Mouse (Mus musculus): ENCODE data around the gene Lcat. TPM values are rescaled to one million over a fixed set of nuclear protein-coding genes. Genes with fewer than 3 reads are reported as not detected.

Gene Lcat
- polyA plus RNA-seq, 1 experiment, result 0.72 TPM

- H3K27me3 ChIP-seq (ENCODE audit: control insufficient read depth, insufficient read depth, low read length), result no peaks in the 10 kb centered on the region
- WGBS, result under 1% methylated on average over 30 of the region's 30 CpGs
- TF ChIP-seq CTCF (IDR thresholded peaks at IDR 0.05; ENCODE audit: extremely low read depth, insufficient read length, insufficient replicate concordance, low read depth, low read length) (no peak), POLR2A (IDR thresholded peaks at IDR 0.05; ENCODE audit: low read depth, low read length) (peak; percentile 72)
- peak overlapping the region; percentile 95 for H3K4me3 ChIP-seq (ENCODE audit: low read depth, low read length)
- peak overlapping the region; percentile 92 for H3K27ac ChIP-seq (ENCODE audit: insufficient read depth, low read depth, low read length)
- peaks cover 11% of the 10 kb centered on the region for H3K4me1 ChIP-seq (ENCODE audit: control insufficient read depth, insufficient read depth, insufficient read length, low read length)
- H3K36me3 ChIP-seq (ENCODE audit: control insufficient read depth, insufficient read depth, low read length), result peaks cover 25% of the 10 kb centered on the region
Measured at GRCm38 (mm10) chr8:105936866-105937475, 6.2 kb downstream of the Lcat start.

DNA sequence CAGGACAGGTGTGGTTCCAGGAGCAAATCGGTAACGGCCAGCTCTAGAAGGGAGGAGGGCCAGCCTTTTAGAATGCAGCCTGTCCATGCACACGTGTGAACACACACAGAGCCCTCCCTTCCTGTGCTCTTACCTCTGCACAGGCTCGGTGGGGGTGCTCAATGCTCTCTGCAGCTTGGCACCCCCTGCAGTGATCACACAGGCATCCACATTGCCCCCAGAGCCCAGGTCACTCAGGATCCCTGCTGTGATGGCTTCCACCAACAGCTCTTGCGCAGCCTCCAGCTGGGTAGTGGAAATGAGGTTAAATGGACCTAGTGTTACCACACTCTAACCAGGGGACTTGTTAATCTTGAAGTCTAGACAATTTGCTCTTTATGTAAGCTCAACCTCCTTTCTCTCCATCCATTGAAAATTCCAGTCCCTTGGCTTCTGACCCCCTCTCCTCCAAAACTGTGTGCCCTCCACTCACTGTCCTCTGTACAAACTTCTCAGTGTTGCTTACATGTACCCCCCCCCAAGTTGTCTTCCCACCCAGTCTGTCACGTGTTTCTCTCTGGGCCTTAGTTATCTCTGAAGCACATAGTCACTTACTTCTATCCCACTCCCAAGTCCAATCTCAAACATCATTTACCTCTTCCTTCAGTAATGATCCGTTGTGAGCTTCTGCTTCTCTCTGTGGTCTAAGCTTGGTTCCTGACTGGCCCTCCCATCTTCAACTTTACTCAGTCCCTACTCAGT is 7.1 kb downstream of the Lcat start:
- Histone ChIP-seq H3K36me3 (ENCODE audit: control insufficient read depth, insufficient read depth, low read length) (peaks cover 25% of the 10 kb centered on the region), H3K27me3 (ENCODE audit: control insufficient read depth, insufficient read depth, low read length) (no peaks in the 10 kb centered on the region), H3K4me1 (ENCODE audit: control insufficient read depth, insufficient read depth, insufficient read length, low read length) (peaks cover 11% of the 10 kb centered on the region), H3K4me3 (ENCODE audit: low read depth, low read length) (no peak overlapping the region; the same call in 1 of the 2 replicates), H3K27ac (ENCODE audit: insufficient read depth, low read depth, low read length) (no peak overlapping the region)
- 59% methylated on average over 7 of the region's 7 CpGs for WGBS
- TF ChIP-seq CTCF (IDR thresholded peaks at IDR 0.05; ENCODE audit: extremely low read depth, insufficient read length, insufficient replicate concordance, low read depth, low read length), result no peak
- TF ChIP-seq POLR2A (IDR thresholded peaks at IDR 0.05; ENCODE audit: low read depth, low read length), result no peak

- no peak overlapping the region for H3K27ac ChIP-seq (ENCODE audit: insufficient read depth, low read depth, low read length)
- TF ChIP-seq CTCF (IDR thresholded peaks at IDR 0.05; ENCODE audit: extremely low read depth, insufficient read length, insufficient replicate concordance, low read depth, low read length) (no peak), POLR2A (IDR thresholded peaks at IDR 0.05; ENCODE audit: low read depth, low read length) (no peak)
- no peak overlapping the region for H3K4me3 ChIP-seq (ENCODE audit: low read depth, low read length)
- peaks cover 14% of the 10 kb centered on the region for H3K4me1 ChIP-seq (ENCODE audit: control insufficient read depth, insufficient read depth, insufficient read length, low read length)
- H3K36me3 ChIP-seq (ENCODE audit: control insufficient read depth, insufficient read depth, low read length), result peaks cover 25% of the 10 kb centered on the region
- WGBS, result 80% methylated on average over 6 of the region's 6 CpGs
- H3K27me3 ChIP-seq (ENCODE audit: control insufficient read depth, insufficient read depth, low read length), result no peaks in the 10 kb centered on the region
Measured at GRCm38 (mm10) chr8:105935105-105935504, 8.1 kb downstream of the Lcat start.

DNA sequence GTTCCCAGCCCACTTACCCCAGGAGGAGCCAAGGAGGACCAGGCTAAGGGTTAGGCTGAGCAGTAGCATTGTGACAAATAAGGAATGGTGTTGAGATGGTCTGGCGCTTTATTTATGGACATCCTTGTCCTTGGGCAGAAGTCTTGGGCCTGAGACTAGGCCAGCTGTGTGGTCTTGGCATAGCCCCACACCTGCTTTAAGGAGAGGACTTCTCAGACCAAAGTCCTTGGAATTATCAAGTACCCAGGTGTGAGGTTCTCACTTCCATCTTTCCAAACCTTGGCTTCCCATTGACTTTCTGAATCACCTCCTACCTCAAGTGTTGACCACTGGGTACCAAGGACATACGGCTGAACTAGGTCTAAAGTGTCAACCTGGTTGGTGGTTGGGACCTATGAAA is 9.4 kb downstream of the Lcat start, which contains the start of gene Ctrl:
TSS of gene Ctrl (minus strand) at position 101 of the 400 bp plus-strand sequence.
- H3K27me3 ChIP-seq (ENCODE audit: control insufficient read depth, insufficient read depth, low read length), result no peaks in the 10 kb centered on the region
- peaks cover 14% of the 10 kb centered on the region for H3K4me1 ChIP-seq (ENCODE audit: control insufficient read depth, insufficient read depth, insufficient read length, low read length)
- peaks cover 28% of the 10 kb centered on the region for H3K36me3 ChIP-seq (ENCODE audit: control insufficient read depth, insufficient read depth, low read length)
- no peak within 1 kb of the TSS for H3K4me3 ChIP-seq (ENCODE audit: low read depth, low read length)
- 80% methylated on average over 2 of the region's 2 CpGs for WGBS
- H3K27ac ChIP-seq (ENCODE audit: insufficient read depth, low read depth, low read length), result no peak within 1 kb of the TSS
- TF ChIP-seq CTCF (IDR thresholded peaks at IDR 0.05; ENCODE audit: extremely low read depth, insufficient read length, insufficient replicate concordance, low read depth, low read length), result no peak
- no peak for TF ChIP-seq POLR2A (IDR thresholded peaks at IDR 0.05; ENCODE audit: low read depth, low read length)

GRCm38 (mm10) chr8:105932525-105932924 is 10.7 kb downstream of the Lcat start:
- Histone ChIP-seq H3K4me3 (ENCODE audit: low read depth, low read length) (no peak overlapping the region), H3K4me1 (ENCODE audit: control insufficient read depth, insufficient read depth, insufficient read length, low read length) (peaks cover 11% of the 10 kb centered on the region), H3K36me3 (ENCODE audit: control insufficient read depth, insufficient read depth, low read length) (peaks cover 28% of the 10 kb centered on the region), H3K27ac (ENCODE audit: insufficient read depth, low read depth, low read length) (no peak overlapping the region), H3K27me3 (ENCODE audit: control insufficient read depth, insufficient read depth, low read length) (no peaks in the 10 kb centered on the region)
- TF ChIP-seq POLR2A (IDR thresholded peaks at IDR 0.05; ENCODE audit: low read depth, low read length) (no peak), CTCF (IDR thresholded peaks at IDR 0.05; ENCODE audit: extremely low read depth, insufficient read length, insufficient replicate concordance, low read depth, low read length) (no peak)
- WGBS, result 90% methylated on average over 11 of the region's 11 CpGs

DNA sequence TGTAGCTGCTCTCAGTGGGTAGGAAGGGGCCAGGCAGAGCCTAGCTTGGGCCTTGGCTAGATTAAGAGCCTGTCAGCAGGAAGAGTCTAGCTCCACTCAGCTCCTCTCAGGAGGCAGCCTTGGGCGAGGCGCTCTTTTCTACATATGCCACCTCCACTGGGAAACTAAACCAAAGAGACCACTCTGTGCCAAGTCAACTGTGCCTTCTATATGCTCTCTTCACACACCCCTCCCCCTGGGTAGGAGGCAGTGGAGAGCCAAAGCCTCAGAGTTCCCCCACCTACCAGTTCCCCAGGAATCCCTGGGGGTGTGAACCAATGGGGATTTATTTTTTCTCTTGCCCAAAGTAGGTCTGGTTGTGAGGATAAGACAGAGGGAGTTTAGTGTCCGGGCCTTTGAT is 11.9 kb downstream of the Lcat start:
- peaks cover 23% of the 10 kb centered on the region for H3K36me3 ChIP-seq (ENCODE audit: control insufficient read depth, insufficient read depth, low read length)
- no peak for TF ChIP-seq CTCF (IDR thresholded peaks at IDR 0.05; ENCODE audit: extremely low read depth, insufficient read length, insufficient replicate concordance, low read depth, low read length)
- TF ChIP-seq POLR2A (IDR thresholded peaks at IDR 0.05; ENCODE audit: low read depth, low read length), result no peak
- 94% methylated on average over 3 of the region's 3 CpGs for WGBS

GRCm38 (mm10) chr8:105930602-105931001 is 12.6 kb downstream of the Lcat start:
- 31% methylated on average over 8 of the region's 8 CpGs for WGBS
- TF ChIP-seq CTCF (IDR thresholded peaks at IDR 0.05; ENCODE audit: extremely low read depth, insufficient read length, insufficient replicate concordance, low read depth, low read length), result peak; percentile 87; the same call in 1 of the 2 replicates
- TF ChIP-seq POLR2A (IDR thresholded peaks at IDR 0.05; ENCODE audit: low read depth, low read length), result no peak
- Histone ChIP-seq H3K27ac (ENCODE audit: insufficient read depth, low read depth, low read length) (no peak overlapping the region), H3K4me1 (ENCODE audit: control insufficient read depth, insufficient read depth, insufficient read length, low read length) (0 out of 2 replicates have a peak, but pooled peaks cover 3% of the 10 kb centered on the region), H3K36me3 (ENCODE audit: control insufficient read depth, insufficient read depth, low read length) (peaks cover 16% of the 10 kb centered on the region), H3K4me3 (ENCODE audit: low read depth, low read length) (no peak overlapping the region), H3K27me3 (ENCODE audit: control insufficient read depth, insufficient read depth, low read length) (no peaks in the 10 kb centered on the region; the same call in 1 of the 2 replicates)

More for the DNA sequence above, 11.9 kb downstream of the Lcat start:
- no peak overlapping the region for H3K27ac ChIP-seq (ENCODE audit: insufficient read depth, low read depth, low read length)
- H3K4me3 ChIP-seq (ENCODE audit: low read depth, low read length), result no peak overlapping the region
- no peaks in the 10 kb centered on the region for H3K27me3 ChIP-seq (ENCODE audit: control insufficient read depth, insufficient read depth, low read length)
- H3K4me1 ChIP-seq (ENCODE audit: control insufficient read depth, insufficient read depth, insufficient read length, low read length), result peaks cover 6% of the 10 kb centered on the region; the same call in 1 of the 2 replicates
